Mouse (Mus musculus) retina, embryonic 14.5 days (tissue): Measurements from ENCODE around the gene Pitpnm2.

Experiments
- DNase-seq: peaks from one replicate; pipeline ENCODE4 v3.0.0-alpha.2; 2015; ENCODE audit warnings: low spot score

Pitpnm2 gene

GRCm38 (mm10) chr5:124134261-124134660, 115.3 kb downstream of the Pitpnm2 start:
- DNase-seq = no peak

- DNase-seq = no peak
These were observed 124.5 kb downstream of the Pitpnm2 start for GRCm38 (mm10) chr5:124125093-124125492.

GRCm38 (mm10) chr5:124122357-124122756, 127.2 kb downstream of the Pitpnm2 start:
- DNase-seq = no peak

- no peak for DNase-seq
These were observed 130.4 kb downstream of the Pitpnm2 start for GRCm38 (mm10) chr5:124119204-124119603.

GRCm38 (mm10) chr5:124115990-124116845, 133.3 kb downstream of the Pitpnm2 start, which contains the start of gene Arl6ip4:
Gene Arl6ip4 (plus strand): TSS chr5:124116089.
- peak; percentile 85 for DNase-seq

GRCm38 (mm10) chr5:124115531-124115930, 134.0 kb downstream of the Pitpnm2 start:
- DNase-seq = no peak

GRCm38 (mm10) chr5:124114276-124115025, 135.1 kb downstream of the Pitpnm2 start:
- no peak for DNase-seq

- peak; percentile 56 for DNase-seq
These were observed 136.5 kb downstream of the Pitpnm2 start for GRCm38 (mm10) chr5:124113030-124113429.

- DNase-seq = peak; percentile 44
These were observed 137.0 kb downstream of the Pitpnm2 start for GRCm38 (mm10) chr5:124112531-124112930.

GRCm38 (mm10) chr5:124111742-124112497, 137.6 kb downstream of the Pitpnm2 start, which contains the start of gene Ogfod2:
Gene Ogfod2 (plus strand): TSS chr5:124112297.
- peak; percentile 97 for DNase-seq

GRCm38 (mm10) chr5:124111077-124111741, 138.4 kb downstream of the Pitpnm2 start:
- DNase-seq = peak; percentile 72

- DNase-seq = no peak
These were observed 146.0 kb downstream of the Pitpnm2 start for GRCm38 (mm10) chr5:124103552-124103951.

- no peak for DNase-seq
These were observed 146.5 kb downstream of the Pitpnm2 start for GRCm38 (mm10) chr5:124103020-124103419.

- no peak for DNase-seq
These were observed 147.2 kb downstream of the Pitpnm2 start for GRCm38 (mm10) chr5:124102326-124102725.

- no peak for DNase-seq
These were observed 149.2 kb downstream of the Pitpnm2 start for GRCm38 (mm10) chr5:124100128-124101044.

GRCm38 (mm10) chr5:124098923-124099322, 150.6 kb downstream of the Pitpnm2 start:
- no peak for DNase-seq

GRCm38 (mm10) chr5:124095596-124096232, 153.8 kb downstream of the Pitpnm2 start, which contains the start of gene Abcb9:
Gene Abcb9 (minus strand): TSS chr5:124095798.
- peak; percentile 88 for DNase-seq

GRCm38 (mm10) chr5:124095077-124095581, 154.4 kb downstream of the Pitpnm2 start:
- peak; percentile 20 for DNase-seq

- no peak for DNase-seq
These were observed 155.5 kb downstream of the Pitpnm2 start for GRCm38 (mm10) chr5:124093852-124094604.
